8 mouse cellular contexts compared by ENCODE assay signal in genomic region chr10:20285994-20286836, GRCm38 (mm10). TPM values are rescaled to one million over a fixed set of nuclear protein-coding genes. Genes with fewer than 3 reads are reported as not detected.
DNase-seq lines count a peak whose midpoint lies in the region; ATAC-seq lines count a peak whose summit lies in the region.

No protein-coding gene starts in this region.

- peaks cover 34% of the 10 kb centered on the region for H3K4me1 ChIP-seq in heart, embryonic 10.5 days
- H3K4me1 ChIP-seq in limb, embryonic 13.5 days: peaks cover 19% of the 10 kb centered on the region

- H3K27ac ChIP-seq in heart, embryonic 10.5 days: peak overlapping the region; percentile 81
- peak overlapping the region; percentile 44; the same call in 1 of the 2 replicates for H3K27ac ChIP-seq in limb, embryonic 13.5 days

- ATAC-seq in limb, embryonic 13.5 days (ENCODE audit: low FRiP score, low read depth): peak; percentile 73

- no peaks in the 10 kb centered on the region for H3K27me3 ChIP-seq in heart, embryonic 10.5 days (ENCODE audit: insufficient read depth, poor library complexity, severe bottlenecking)
- H3K27me3 ChIP-seq in limb, embryonic 13.5 days: no peaks in the 10 kb centered on the region

- peak; percentile 27 for DNase-seq in gastrocnemius, adult 18-20 months (ENCODE audit: low spot score)
- no peak for DNase-seq in gastrocnemius, adult 8-10 months (ENCODE audit: low spot score in 2 of 2)
- DNase-seq in Muller cell, postnatal 12 days (ENCODE audit: inconsistent ontology term): peak; percentile 52
- no peak for DNase-seq in heart, embryonic 10.5 days (ENCODE audit: low spot score)
- DNase-seq in cerebellum, postnatal 14 days: no peak
- DNase-seq in adrenal gland, adult 18-20 months (ENCODE audit: low spot score in 2 of 2): no peak
- no peak for DNase-seq in cerebellum, adult 11 months

- 60% methylated on average over 15 of the region's 15 CpGs for WGBS in heart, embryonic 10.5 days
- 34% methylated on average over 15 of the region's 15 CpGs for WGBS in limb, embryonic 13.5 days

- H3K36me3 ChIP-seq in heart, embryonic 10.5 days: no peaks in the 10 kb centered on the region
- H3K36me3 ChIP-seq in limb, embryonic 13.5 days: no peaks in the 10 kb centered on the region

- H3K4me2 ChIP-seq in limb, embryonic 13.5 days (replicated peaks): peak overlapping the region; percentile 37

- H3K9me3 ChIP-seq in heart, embryonic 10.5 days: no peaks in the 10 kb centered on the region
- H3K9me3 ChIP-seq in limb, embryonic 13.5 days: no peaks in the 10 kb centered on the region

- H3K4me3 ChIP-seq in heart, embryonic 10.5 days: no peak overlapping the region
- H3K4me3 ChIP-seq in limb, embryonic 13.5 days: no peak overlapping the region

- H3K9ac ChIP-seq in limb, embryonic 13.5 days: 0 out of 2 replicates have a peak overlapping the region, but pooled peaks have one; percentile 43

RNA-seq across cellular contexts. Expression of gene Bclaf1, which starts 26.1 kb away (rescaled TPM):
- total RNA-seq in gastrocnemius, adult 18-20 months (2021): 10 to 100 TPM; 41.9 to 48.6 TPM
- total RNA-seq in gastrocnemius, adult 8-10 months (2022): 10 to 100 TPM; 37.3 to 45.8 (median 40.8) TPM
- polyA plus RNA-seq in heart, embryonic 10.5 days (2016; fragmentation: Nextera tagmentation; extraction: Ambion mirVana): 105 and 116 TPM in 2 replicates
- polyA plus RNA-seq in limb, embryonic 13.5 days (2015; fragmentation: Nextera tagmentation; extraction: Ambion mirVana): 148 TPM in 2 replicates
- total RNA-seq in adrenal gland, adult 18-20 months (2021): 100 to 1,000 TPM in 1 of 2 experiments, 10 to 100 TPM in 1; 83.8 to 128 TPM

Comparison
In these comparisons a context has a peak if more than half of its experiments do, and no peak if none do; other contexts are left out.
1. DNase-seq: peak in gastrocnemius, adult 18-20 months (single experiment) and Muller cell, postnatal 12 days (single experiment); none in gastrocnemius, adult 8-10 months (0 of 2), heart, embryonic 10.5 days (single experiment), cerebellum, postnatal 14 days (0 of 2), adrenal gland, adult 18-20 months (0 of 2) and cerebellum, adult 11 months (single experiment).